ENCODE assay signal across 19 mouse cellular contexts in the genomic region with DNA sequence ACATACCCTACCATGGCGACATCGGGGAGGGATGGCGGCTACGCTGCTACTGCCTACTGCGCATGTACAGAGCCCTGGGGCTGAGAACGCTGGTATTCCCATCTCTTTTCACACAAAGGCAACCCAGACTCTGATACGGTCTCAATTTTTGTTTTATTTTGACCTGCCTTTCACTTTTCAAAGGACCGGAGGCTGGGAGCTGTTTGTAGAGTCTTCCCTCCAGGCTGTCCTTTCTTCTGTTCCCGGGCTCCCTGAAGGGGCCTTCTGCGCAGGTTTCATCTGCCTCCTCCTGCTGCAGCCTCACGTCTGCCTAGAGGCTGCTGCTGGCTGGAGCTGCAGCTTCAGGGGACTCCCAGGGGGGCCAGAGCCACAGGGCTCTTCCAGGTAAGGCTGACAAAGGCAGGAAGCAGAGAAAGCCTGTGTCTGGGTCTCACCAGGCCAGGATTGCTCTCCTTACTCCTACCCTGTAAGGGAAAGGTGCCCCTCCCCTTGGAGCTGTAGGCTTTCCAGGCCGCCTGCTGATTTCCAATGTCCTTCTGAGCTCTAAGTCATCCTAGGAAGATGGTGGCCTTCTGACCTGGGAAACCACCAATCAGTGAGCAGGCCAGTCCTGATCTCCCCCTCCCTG. TPM values are rescaled to one million over a fixed set of nuclear protein-coding genes. Genes with fewer than 3 reads are reported as not detected.
A peak's percentile ranks its signal among the peaks of the same experiment; 100 is the strongest.
DNase-seq lines count a peak whose midpoint lies in the region; ATAC-seq and TF ChIP-seq lines count a peak whose summit lies in the region.
"Had no signal": no experiment of that assay in that cellular context is flagged by ENCODE, and none has a peak within 500 bp of the region (broad histone marks: within the 10 kb centered on the region; RNA-seq: fewer than 3 reads in every experiment).

No protein-coding gene starts in this region.

- DNase-seq in midbrain, embryonic 10.5 days (ENCODE audit: low spot score): no peak
- no peak for DNase-seq in midbrain, embryonic 11.5 days (ENCODE audit: low spot score, missing footprints)
- peak; percentile 50 for DNase-seq in brain, embryonic 14.5 days (ENCODE audit: low read depth)
- no peak for DNase-seq in spleen, postnatal 4 days (ENCODE audit: low spot score in 2 of 2)
- DNase-seq: B cell, adult 2 months; cerebellum, adult 18-20 months; cerebellum, postnatal 25 days; embryo, embryonic 11 days; gastrocnemius, postnatal 14 days; kidney, adult 11 months; kidney, postnatal 10 days; right cerebral cortex, postnatal 25 days had no signal

- no peak overlapping the region for H3K4me2 ChIP-seq in forebrain, embryonic 16.5 days (ENCODE audit: low read length)
- no peak overlapping the region for H3K4me2 ChIP-seq in forebrain, embryonic 13.5 days
- H3K4me2 ChIP-seq in midbrain, embryonic 11.5 days: no peak overlapping the region
- H3K4me2 ChIP-seq in midbrain, embryonic 16.5 days (ENCODE audit: low read length): no peak overlapping the region
- H3K4me2 ChIP-seq in heart, embryonic 12.5 days: no peak overlapping the region
- H3K4me2 ChIP-seq: embryonic facial prominence, embryonic 15.5 days; limb, embryonic 15.5 days; liver, embryonic 15.5 days had no signal

- no peak overlapping the region for H3K27ac ChIP-seq in forebrain, embryonic 16.5 days (ENCODE audit: low read length)
- no peak overlapping the region for H3K27ac ChIP-seq in forebrain, embryonic 13.5 days
- H3K27ac ChIP-seq in midbrain, embryonic 10.5 days (replicated peaks): peak overlapping the region; percentile 46
- no peak overlapping the region for H3K27ac ChIP-seq in midbrain, embryonic 11.5 days (ENCODE audit: low read depth, low read length)
- H3K27ac ChIP-seq in midbrain, embryonic 16.5 days (ENCODE audit: low read length): peak overlapping the region; percentile 47
- H3K27ac ChIP-seq in heart, embryonic 12.5 days (ENCODE audit: poor library complexity, severe bottlenecking): no peak overlapping the region
- H3K27ac ChIP-seq: embryonic facial prominence, embryonic 15.5 days; limb, embryonic 15.5 days; liver, embryonic 15.5 days had no signal

- no peaks in the 10 kb centered on the region for H3K9me3 ChIP-seq in forebrain, embryonic 16.5 days (ENCODE audit: control insufficient read depth, low read length)
- no peaks in the 10 kb centered on the region; the same call in 1 of the 2 replicates for H3K9me3 ChIP-seq in forebrain, embryonic 13.5 days (replicated peaks)
- no peaks in the 10 kb centered on the region for H3K9me3 ChIP-seq in midbrain, embryonic 10.5 days (replicated peaks)
- H3K9me3 ChIP-seq in midbrain, embryonic 11.5 days (ENCODE audit: control insufficient read depth, low read length): no peaks in the 10 kb centered on the region
- H3K9me3 ChIP-seq in midbrain, embryonic 16.5 days (replicated peaks; ENCODE audit: control insufficient read depth, low read length, poor library complexity, severe bottlenecking): no peaks in the 10 kb centered on the region
- H3K9me3 ChIP-seq in heart, embryonic 12.5 days (replicated peaks): 0 out of 2 replicates have a peak, but pooled peaks cover 6% of the 10 kb centered on the region
- H3K9me3 ChIP-seq: embryonic facial prominence, embryonic 15.5 days; limb, embryonic 15.5 days; liver, embryonic 15.5 days had no signal

- H3K4me1 ChIP-seq in forebrain, embryonic 16.5 days (replicated peaks; ENCODE audit: control insufficient read depth, insufficient read depth, low read length): peaks cover 5% of the 10 kb centered on the region
- H3K4me1 ChIP-seq in forebrain, embryonic 13.5 days: no peaks in the 10 kb centered on the region; the same call in 1 of the 2 replicates
- H3K4me1 ChIP-seq in midbrain, embryonic 10.5 days: peaks cover 15% of the 10 kb centered on the region
- H3K4me1 ChIP-seq in midbrain, embryonic 11.5 days (ENCODE audit: control insufficient read depth, insufficient read depth, low read length): no peaks in the 10 kb centered on the region
- H3K4me1 ChIP-seq in midbrain, embryonic 16.5 days (ENCODE audit: control insufficient read depth, insufficient read depth, low read length): peaks cover 6% of the 10 kb centered on the region; the same call in 1 of the 2 replicates
- H3K4me1 ChIP-seq in heart, embryonic 12.5 days (replicated peaks): no peaks in the 10 kb centered on the region
- H3K4me1 ChIP-seq: embryonic facial prominence, embryonic 15.5 days; limb, embryonic 15.5 days; liver, embryonic 15.5 days had no signal

- no peak for ATAC-seq in forebrain, embryonic 16.5 days
- no peak for ATAC-seq in forebrain, embryonic 13.5 days
- ATAC-seq in midbrain, embryonic 11.5 days (ENCODE audit: low FRiP score): no peak
- ATAC-seq in midbrain, embryonic 16.5 days: peak; percentile 70; the same call in 1 of the 2 replicates
- ATAC-seq in heart, embryonic 12.5 days (ENCODE audit: insufficient number of reproducible peaks, low FRiP score): no peak

- WGBS in forebrain, embryonic 16.5 days: 61% methylated on average over 12 of the region's 12 CpGs
- 63% methylated on average over 12 of the region's 12 CpGs for WGBS in forebrain, embryonic 13.5 days
- 82% methylated on average over 12 of the region's 12 CpGs for WGBS in midbrain, embryonic 10.5 days
- 77% methylated on average over 12 of the region's 12 CpGs for WGBS in midbrain, embryonic 11.5 days
- 61% methylated on average over 12 of the region's 12 CpGs for WGBS in midbrain, embryonic 16.5 days
- WGBS in heart, embryonic 12.5 days: 78% methylated on average over 12 of the region's 12 CpGs

- no peak overlapping the region for H3K4me3 ChIP-seq in forebrain, embryonic 16.5 days (replicated peaks; ENCODE audit: low read length)
- no peak overlapping the region for H3K4me3 ChIP-seq in forebrain, embryonic 13.5 days
- no peak overlapping the region for H3K4me3 ChIP-seq in midbrain, embryonic 10.5 days
- no peak overlapping the region for H3K4me3 ChIP-seq in midbrain, embryonic 11.5 days (ENCODE audit: low read depth, low read length)
- no peak overlapping the region for H3K4me3 ChIP-seq in midbrain, embryonic 16.5 days (ENCODE audit: low read depth, low read length)
- H3K4me3 ChIP-seq in heart, embryonic 12.5 days: no peak overlapping the region
- H3K4me3 ChIP-seq: embryonic facial prominence, embryonic 15.5 days; limb, embryonic 15.5 days; liver, embryonic 15.5 days had no signal

- no peaks in the 10 kb centered on the region for H3K27me3 ChIP-seq in forebrain, embryonic 16.5 days (replicated peaks; ENCODE audit: control insufficient read depth, insufficient read depth, low read length)
- H3K27me3 ChIP-seq in forebrain, embryonic 13.5 days: no peaks in the 10 kb centered on the region
- H3K27me3 ChIP-seq in midbrain, embryonic 10.5 days (ENCODE audit: low read depth, poor library complexity, severe bottlenecking): no peaks in the 10 kb centered on the region
- H3K27me3 ChIP-seq in midbrain, embryonic 11.5 days (ENCODE audit: control insufficient read depth, insufficient read depth, low read length): no peaks in the 10 kb centered on the region
- no peaks in the 10 kb centered on the region for H3K27me3 ChIP-seq in midbrain, embryonic 16.5 days (ENCODE audit: control insufficient read depth, insufficient read depth, low read depth, low read length)
- H3K27me3 ChIP-seq in heart, embryonic 12.5 days (replicated peaks): no peaks in the 10 kb centered on the region
- H3K27me3 ChIP-seq: embryonic facial prominence, embryonic 15.5 days; limb, embryonic 15.5 days; liver, embryonic 15.5 days had no signal

- TF ChIP-seq CTCF in brain, embryonic 14.5 days (IDR thresholded peaks at IDR 0.05; ENCODE audit: borderline replicate concordance, extremely low read depth, insufficient read depth, insufficient read length): no peak

- 0 out of 2 replicates have a peak overlapping the region, but pooled peaks have one; percentile 4 for H3K9ac ChIP-seq in forebrain, embryonic 16.5 days (replicated peaks; ENCODE audit: low read depth, low read length)
- no peak overlapping the region for H3K9ac ChIP-seq in forebrain, embryonic 13.5 days
- H3K9ac ChIP-seq in midbrain, embryonic 11.5 days (ENCODE audit: low read length): no peak overlapping the region
- 0 out of 2 replicates have a peak overlapping the region, but pooled peaks have one; percentile 21 for H3K9ac ChIP-seq in midbrain, embryonic 16.5 days (ENCODE audit: low read depth, low read length)
- no peak overlapping the region for H3K9ac ChIP-seq in heart, embryonic 12.5 days
- H3K9ac ChIP-seq: embryonic facial prominence, embryonic 15.5 days; limb, embryonic 15.5 days; liver, embryonic 15.5 days had no signal

- no peaks in the 10 kb centered on the region for H3K36me3 ChIP-seq in forebrain, embryonic 16.5 days (ENCODE audit: control insufficient read depth, insufficient read depth)
- H3K36me3 ChIP-seq in forebrain, embryonic 13.5 days (ENCODE audit: poor library complexity, severe bottlenecking): no peaks in the 10 kb centered on the region
- no peaks in the 10 kb centered on the region for H3K36me3 ChIP-seq in midbrain, embryonic 10.5 days
- H3K36me3 ChIP-seq in midbrain, embryonic 11.5 days (ENCODE audit: control insufficient read depth, insufficient read depth, low read length): no peaks in the 10 kb centered on the region
- no peaks in the 10 kb centered on the region for H3K36me3 ChIP-seq in midbrain, embryonic 16.5 days (ENCODE audit: control insufficient read depth, insufficient read depth, low read length)
- no peaks in the 10 kb centered on the region for H3K36me3 ChIP-seq in heart, embryonic 12.5 days
- H3K36me3 ChIP-seq: embryonic facial prominence, embryonic 15.5 days; limb, embryonic 15.5 days; liver, embryonic 15.5 days had no signal

- TF ChIP-seq POLR2A in brain, embryonic 14.5 days (IDR thresholded peaks at IDR 0.05; ENCODE audit: borderline replicate concordance, extremely low read depth, insufficient read depth, insufficient read length, poor library complexity, severe bottlenecking): no peak

RNA-seq across cellular contexts. Expression of a gene that starts 7.6 kb away (rescaled TPM):
- 0.29 and 0.53 TPM in 2 replicates for polyA plus RNA-seq in forebrain, embryonic 16.5 days (2015; fragmentation: Nextera tagmentation; extraction: Ambion mirVana)
- polyA plus RNA-seq in forebrain, embryonic 13.5 days (2015; fragmentation: Nextera tagmentation; extraction: Ambion mirVana): 0.33 and 0.34 TPM in 2 replicates
- 0.11 and 0.22 TPM in 2 replicates for polyA plus RNA-seq in midbrain, embryonic 10.5 days (2016; fragmentation: Nextera tagmentation; extraction: Ambion mirVana)
- 0.10 and 0.17 TPM in 2 replicates for polyA plus RNA-seq in midbrain, embryonic 11.5 days (2014; fragmentation: Nextera tagmentation; extraction: Ambion mirVana)
- polyA plus RNA-seq in brain, embryonic 14.5 days (2012; rRNA removed): 0.49 and 0.96 TPM in 2 replicates
- 0.34 and 0.39 TPM in 2 replicates for polyA plus RNA-seq in midbrain, embryonic 16.5 days (2015; fragmentation: Nextera tagmentation; extraction: Ambion mirVana)
- polyA plus RNA-seq in heart, embryonic 12.5 days (2016; fragmentation: Nextera tagmentation; extraction: Ambion mirVana): 0.05 TPM in 2 replicates

Comparison
In these comparisons a context has a peak if more than half of its experiments do, and no peak if none do; other contexts are left out.
1. H3K27ac ChIP-seq: peak in midbrain, embryonic 10.5 days (single experiment) and midbrain, embryonic 16.5 days (single experiment); none in forebrain, embryonic 16.5 days (single experiment), forebrain, embryonic 13.5 days (single experiment), midbrain, embryonic 11.5 days (single experiment) and heart, embryonic 12.5 days (single experiment).
2. H3K9ac ChIP-seq: peak in forebrain, embryonic 16.5 days (single experiment) and midbrain, embryonic 16.5 days (single experiment); none in forebrain, embryonic 13.5 days (single experiment), midbrain, embryonic 11.5 days (single experiment) and heart, embryonic 12.5 days (single experiment).